Mouse (Mus musculus) CH12.LX (cell line): ENCODE measurements at regions not wholly inside any gene's neighbourhood (a gene's known extent, or its start where the extent isn't known, plus 50 kb on each side); places are given as distances from the start of the nearest gene placed in this dataset.

Experiments used
- DNase-seq: peaks from one replicate; pipeline ENCODE4 v3.0.0-alpha.2; 2013; ENCODE audit errors: extremely low read depth
- H3K27ac ChIP-seq: 2 replicates; pipeline ENCODE4 v1.5.1; 2012; ENCODE audit warnings: low read depth, mild to moderate bottlenecking, control low read depth, moderate library complexity; ENCODE audit not compliant: insufficient read depth
- H3K27me3 ChIP-seq: replicated peaks from 2 replicates; pipeline ENCODE3; 2012; ENCODE audit warnings: inconsistent platforms
- H3K36me3 ChIP-seq, 2 experiments: replicated peaks in 1 of 2; 2 replicates each; pipeline versions ENCODE3 to v1.6.1; 2012; ENCODE audit warnings: inconsistent platforms in 1 of 2, low read length in 1 of 2, mild to moderate bottlenecking in 1 of 2, mixed read lengths in 1 of 2, moderate library complexity in 1 of 2; ENCODE audit not compliant: control insufficient read depth in 1 of 2, insufficient read depth in 1 of 2
- H3K4me1 ChIP-seq, 2 experiments: 2 replicates each; pipeline ENCODE4 v1.6.1; 2012; ENCODE audit warnings: inconsistent platforms in 1 of 2, moderate library complexity in 1 of 2; ENCODE audit not compliant: insufficient read depth in 2 of 2, control insufficient read depth in 1 of 2
- H3K4me2 ChIP-seq: 2 replicates; pipeline ENCODE4 v1.6.1; 2012; ENCODE audit warnings: low read depth, mild to moderate bottlenecking, control low read depth; ENCODE audit not compliant: poor library complexity, insufficient read depth, severe bottlenecking
- H3K4me3 ChIP-seq, 3 experiments: fragments of 150-350 bp in 1 of 3; sonication (generic) in 1 of 3; replicated peaks in 1 of 3; 2 replicates each; pipeline versions ENCODE3 to v1.5.1; 2011 to 2012; ENCODE audit warnings: low read depth in 2 of 3, low read length in 2 of 3, mild to moderate bottlenecking in 2 of 3, moderate library complexity in 2 of 3, control low read depth in 1 of 3, improper control_type of control experiment in 1 of 3, inconsistent platforms in 1 of 3, mixed read lengths in 1 of 3; ENCODE audit not compliant: poor library complexity in 1 of 3
- H3K79me2 ChIP-seq: replicated peaks from 2 replicates; pipeline ENCODE4 v1.6.1; 2012; ENCODE audit warnings: mild to moderate bottlenecking, moderate library complexity; ENCODE audit not compliant: control insufficient read depth, poor library complexity, insufficient read depth, severe bottlenecking; ENCODE audit errors: extremely low read depth
- H3K9ac ChIP-seq: 2 replicates; pipeline ENCODE4 v1.6.1; 2012; ENCODE audit warnings: low read depth, mild to moderate bottlenecking, control low read depth, moderate library complexity; ENCODE audit not compliant: insufficient read depth
- H3K9me3 ChIP-seq: replicated peaks from 2 replicates; pipeline ENCODE3; 2012; ENCODE audit warnings: low read length, inconsistent platforms, mixed read lengths
- RCOR1 ChIP-seq: conservative IDR thresholded peaks from 2 replicates; pipeline ENCODE4 v1.6.1; 2012; ENCODE audit warnings: low read depth, mild to moderate bottlenecking, inconsistent platforms, low read length, improper control_type of control experiment
- USF1 ChIP-seq: IDR thresholded peaks from 2 replicates; pipeline ENCODE4 v1.6.1; 2014; ENCODE audit warnings: low read depth, mild to moderate bottlenecking, inconsistent platforms, low read length, improper control_type of control experiment
- ZC3H11A ChIP-seq: IDR thresholded peaks from 2 replicates; pipeline ENCODE4 v1.6.1; 2012; ENCODE audit warnings: low read depth, mild to moderate bottlenecking, inconsistent platforms, low read length, improper control_type of control experiment
- dilution Hi-C: fragments of 300-500 bp; cut with MboI; formaldehyde crosslinking; loops from 2 replicates; pipeline ENCODE4 v1.14.3; 2020; ENCODE audit warnings: low sequenced_read_pairs; ENCODE audit not compliant: extremely low pct_unique_long_range_greater_than_20kb, extremely low pct_ligation_motif_present
- in situ Hi-C: fragments of 300-500 bp; cut with MboI; formaldehyde crosslinking; loops from 3 replicates; pipeline ENCODE4 v1.14.3; 2019; ENCODE audit warnings: low sequenced_read_pairs, low pct_ligation_motif_present, low pct_unique_long_range_greater_than_20kb, mixed read lengths

GRCm38 (mm10) chr3:60948897-60949296 lies 53.7 kb upstream of the P2ry1 start:
- no peak for TF ChIP-seq USF1
- no peak for TF ChIP-seq RCOR1
- no peak for TF ChIP-seq ZC3H11A
- TF ChIP-seq, all 38 proteins: peak for 0
- H3K36me3 ChIP-seq = no peaks in the 10 kb centered on the region
- H3K4me1 ChIP-seq = no peaks in the 10 kb centered on the region
- no peak overlapping the region for H3K9ac ChIP-seq
- no peaks in the 10 kb centered on the region for H3K79me2 ChIP-seq
- dilution Hi-C loops (no loop called here), in situ Hi-C loops (no loop called here)
- H3K4me3 ChIP-seq = no peak overlapping the region
- no peak for DNase-seq
- no peak overlapping the region for H3K27ac ChIP-seq
- H3K4me2 ChIP-seq = no peak overlapping the region
- no peaks in the 10 kb centered on the region for H3K27me3 ChIP-seq
- H3K9me3 ChIP-seq = no peaks in the 10 kb centered on the region
